Mouse (Mus musculus) stomach, embryonic 15.5 days (tissue): ENCODE data around the gene Pigyl. TPM values are rescaled to one million over a fixed set of nuclear protein-coding genes. Genes with fewer than 3 reads are reported as not detected.

ENCODE experiments used
- ATAC-seq: fragments of 200-750 bp; cut with Nextera tagmentation; 2 replicates; pipeline ENCODE4 v1.8.0; 2017; ENCODE audit warnings: low read depth, moderate number of reproducible peaks, moderate TSS enrichment; ENCODE audit not compliant: insufficient read depth, low FRiP score
- H3K27ac ChIP-seq: fragments of 300-500 bp; sonication (generic); 2 replicates; pipeline ENCODE4 v1.5.1; 2015; ENCODE audit warnings: mild to moderate bottlenecking, inconsistent platforms
- H3K27me3 ChIP-seq: fragments of 300-500 bp; sonication (generic); replicated peaks from 2 replicates; pipeline ENCODE4 v1.6.1; 2015; ENCODE audit warnings: inconsistent platforms
- H3K36me3 ChIP-seq: fragments of 300-500 bp; sonication (generic); 2 replicates; pipeline ENCODE4 v1.6.1; 2015; ENCODE audit warnings: inconsistent platforms
- H3K4me1 ChIP-seq: fragments of 300-500 bp; sonication (generic); 2 replicates; pipeline ENCODE4 v1.6.1; 2015; ENCODE audit warnings: inconsistent platforms
- H3K4me2 ChIP-seq: fragments of 300-500 bp; sonication (generic); 2 replicates; pipeline ENCODE4 v1.6.1; 2015; ENCODE audit warnings: mild to moderate bottlenecking, inconsistent platforms
- H3K4me3 ChIP-seq: fragments of 300-500 bp; sonication (generic); replicated peaks from 2 replicates; pipeline ENCODE4 v1.5.1; 2015; ENCODE audit warnings: inconsistent platforms
- H3K9ac ChIP-seq: fragments of 300-500 bp; sonication (generic); 2 replicates; pipeline ENCODE4 v1.6.1; 2015; ENCODE audit warnings: inconsistent platforms
- H3K9me3 ChIP-seq: fragments of 300-500 bp; sonication (generic); 2 replicates; pipeline ENCODE4 v1.6.1; 2016; ENCODE audit warnings: inconsistent platforms
- WGBS: fragments of 180-500 bp; shearing (Covaris S2); methylation state at CpG from one replicate; pipeline ENCODE4 v1.1.7; 2015; 5-methylcytosine and 5-hydroxymethylcytosine counted together
- polyA plus RNA-seq: library from polyadenylated mRNA; unstranded; fragments of >200 nt; fragmentation: Nextera tagmentation; extraction: Ambion mirVana; gene quantifications from 2 replicates; pipeline ENCODE4 v1.2.1, GENCODE M21; 2015

The Pigyl gene
- polyA plus RNA-seq, result 88.6 and 97.2 TPM in 2 replicates

- H3K27me3 ChIP-seq, result no peaks in the 10 kb centered on the region
- H3K9ac ChIP-seq, result peak within 1 kb of the TSS; percentile 89
- H3K27ac ChIP-seq, result peak within 1 kb of the TSS; percentile 93
- H3K4me1 ChIP-seq, result peaks cover 7% of the 10 kb centered on the region; the same call in 1 of the 2 replicates
- H3K36me3 ChIP-seq, result no peaks in the 10 kb centered on the region; the same call in 1 of the 2 replicates
- WGBS, result under 1% methylated on average over 65 of the region's 65 CpGs
- no peaks in the 10 kb centered on the region for H3K9me3 ChIP-seq
- peak within 1 kb of the TSS; percentile 79 for H3K4me3 ChIP-seq
- H3K4me2 ChIP-seq, result peak within 1 kb of the TSS; percentile 72
- ATAC-seq, result peak; percentile 98
These were observed at the start of gene Pigyl for GRCm38 (mm10) chr9:22156497-22157245. TSS of gene Pigyl (plus strand) at chr9:22156846.

GRCm38 (mm10) chr9:22108194-22108593 is 48.5 kb upstream of the Pigyl start:
- Histone ChIP-seq H3K27ac (no peak overlapping the region), H3K27me3 (no peaks in the 10 kb centered on the region), H3K9me3 (no peaks in the 10 kb centered on the region), H3K9ac (no peak overlapping the region), H3K4me3 (no peak overlapping the region), H3K4me2 (no peak overlapping the region), H3K36me3 (peaks cover 25% of the 10 kb centered on the region), H3K4me1 (no peaks in the 10 kb centered on the region)
- WGBS, result 81% methylated on average over 9 of the region's 9 CpGs
- no peak for ATAC-seq

- no peaks in the 10 kb centered on the region for H3K9me3 ChIP-seq
- 79% methylated on average over 4 of the region's 4 CpGs for WGBS
- ATAC-seq, result no peak
These were observed 41.0 kb upstream of the Pigyl start for GRCm38 (mm10) chr9:22115635-22116034.

GRCm38 (mm10) chr9:22116086-22116485 is 40.6 kb upstream of the Pigyl start:
- Histone ChIP-seq H3K9me3 (no peaks in the 10 kb centered on the region), H3K4me1 (peaks cover 12% of the 10 kb centered on the region), H3K27ac (no peak overlapping the region), H3K4me2 (peak overlapping the region; percentile 85), H3K27me3 (no peaks in the 10 kb centered on the region), H3K9ac (peak overlapping the region; percentile 87), H3K36me3 (peaks cover 21% of the 10 kb centered on the region), H3K4me3 (peak overlapping the region; percentile 82)
- 17% methylated on average over 15 of the region's 15 CpGs for WGBS
- no peak for ATAC-seq

More at GRCm38 (mm10) chr9:22115635-22116034, 41.0 kb upstream of the Pigyl start:
- Histone ChIP-seq H3K4me3 (peak overlapping the region; percentile 82), H3K27ac (no peak overlapping the region), H3K36me3 (peaks cover 25% of the 10 kb centered on the region), H3K4me2 (peak overlapping the region; percentile 85), H3K27me3 (no peaks in the 10 kb centered on the region), H3K4me1 (peaks cover 12% of the 10 kb centered on the region), H3K9ac (peak overlapping the region; percentile 87; the same call in 1 of the 2 replicates)

GRCm38 (mm10) chr9:22116740-22117426 is 39.8 kb upstream of the Pigyl start, which contains the start of gene Elof1:
TSS of gene Elof1 (minus strand) at chr9:22117172.
- Histone ChIP-seq H3K4me2 (peak within 1 kb of the TSS; percentile 85), H3K27me3 (no peaks in the 10 kb centered on the region), H3K27ac (peak within 1 kb of the TSS; percentile 67), H3K36me3 (peaks cover 16% of the 10 kb centered on the region), H3K4me1 (peaks cover 12% of the 10 kb centered on the region), H3K9ac (peak within 1 kb of the TSS; percentile 87), H3K4me3 (peak within 1 kb of the TSS; percentile 82), H3K9me3 (no peaks in the 10 kb centered on the region)
- ATAC-seq, result peak; percentile 92
- under 1% methylated on average over 49 of the region's 52 CpGs for WGBS

GRCm38 (mm10) chr9:22117754-22118456 is 38.7 kb upstream of the Pigyl start:
- WGBS, result 43% methylated on average over 10 of the region's 10 CpGs
- H3K4me2 ChIP-seq, result peak overlapping the region; percentile 85
- no peak overlapping the region for H3K27ac ChIP-seq
- H3K9me3 ChIP-seq, result no peaks in the 10 kb centered on the region
- peaks cover 12% of the 10 kb centered on the region for H3K4me1 ChIP-seq
- H3K4me3 ChIP-seq, result peak overlapping the region; percentile 82
- peaks cover 8% of the 10 kb centered on the region; the same call in 1 of the 2 replicates for H3K36me3 ChIP-seq
- no peaks in the 10 kb centered on the region for H3K27me3 ChIP-seq
- H3K9ac ChIP-seq, result peak overlapping the region; percentile 38; the same call in 1 of the 2 replicates
- no peak for ATAC-seq

- Histone ChIP-seq H3K27me3 (no peaks in the 10 kb centered on the region), H3K27ac (no peak overlapping the region), H3K9ac (no peak overlapping the region), H3K4me1 (peaks cover 12% of the 10 kb centered on the region), H3K36me3 (no peaks in the 10 kb centered on the region), H3K4me2 (no peak overlapping the region), H3K9me3 (no peaks in the 10 kb centered on the region), H3K4me3 (no peak overlapping the region)
- WGBS, result 81% methylated on average over 4 of the region's 4 CpGs
- no peak for ATAC-seq
These were observed 37.1 kb upstream of the Pigyl start for GRCm38 (mm10) chr9:22119543-22119942.

GRCm38 (mm10) chr9:22121545-22121944 is 35.1 kb upstream of the Pigyl start:
- no peak overlapping the region for H3K27ac ChIP-seq
- no peak overlapping the region for H3K4me2 ChIP-seq
- no peaks in the 10 kb centered on the region for H3K36me3 ChIP-seq
- no peak overlapping the region for H3K9ac ChIP-seq
- H3K4me3 ChIP-seq, result no peak overlapping the region
- no peaks in the 10 kb centered on the region for H3K9me3 ChIP-seq
- H3K27me3 ChIP-seq, result no peaks in the 10 kb centered on the region
- ATAC-seq, result no peak
- H3K4me1 ChIP-seq, result peaks cover 6% of the 10 kb centered on the region; the same call in 1 of the 2 replicates

- no peak overlapping the region for H3K4me2 ChIP-seq
- ATAC-seq, result no peak
- WGBS, result 66% methylated on average over 3 of the region's 3 CpGs
These were observed 34.6 kb upstream of the Pigyl start for GRCm38 (mm10) chr9:22122005-22122404.

GRCm38 (mm10) chr9:22123069-22123609 is 33.5 kb upstream of the Pigyl start:
- WGBS, result 77% methylated on average over 7 of the region's 7 CpGs
- Histone ChIP-seq H3K4me3 (no peak overlapping the region), H3K9me3 (no peaks in the 10 kb centered on the region), H3K9ac (no peak overlapping the region), H3K27me3 (no peaks in the 10 kb centered on the region), H3K4me2 (no peak overlapping the region), H3K36me3 (no peaks in the 10 kb centered on the region), H3K27ac (no peak overlapping the region), H3K4me1 (no peaks in the 10 kb centered on the region)
- 0 out of 2 replicates have a peak, but pooled peaks have one; percentile 15 for ATAC-seq

More at GRCm38 (mm10) chr9:22122005-22122404, 34.6 kb upstream of the Pigyl start:
- no peak overlapping the region for H3K9ac ChIP-seq
- H3K9me3 ChIP-seq, result no peaks in the 10 kb centered on the region
- H3K27ac ChIP-seq, result no peak overlapping the region
- H3K27me3 ChIP-seq, result no peaks in the 10 kb centered on the region
- H3K36me3 ChIP-seq, result no peaks in the 10 kb centered on the region
- H3K4me1 ChIP-seq, result peaks cover 6% of the 10 kb centered on the region; the same call in 1 of the 2 replicates
- no peak overlapping the region for H3K4me3 ChIP-seq

GRCm38 (mm10) chr9:22124169-22124568 is 32.5 kb upstream of the Pigyl start:
- no peaks in the 10 kb centered on the region for H3K9me3 ChIP-seq
- H3K9ac ChIP-seq, result no peak overlapping the region
- ATAC-seq, result no peak
- no peaks in the 10 kb centered on the region for H3K4me1 ChIP-seq
- H3K27me3 ChIP-seq, result no peaks in the 10 kb centered on the region
- no peak overlapping the region for H3K4me3 ChIP-seq
- H3K4me2 ChIP-seq, result no peak overlapping the region
- H3K27ac ChIP-seq, result no peak overlapping the region
- WGBS, result 83% methylated on average over 3 of the region's 3 CpGs
- no peaks in the 10 kb centered on the region for H3K36me3 ChIP-seq
